15 mouse cellular contexts compared by ENCODE assay signal in genomic region chr4:142639340-142639733, GRCm38 (mm10).
A peak's percentile ranks its signal among the peaks of the same experiment; 100 is the strongest.
DNase-seq lines count a peak whose midpoint lies in the region; ATAC-seq and TF ChIP-seq lines count a peak whose summit lies in the region.
"Had no signal": no experiment of that assay in that cellular context is flagged by ENCODE, and none has a peak within 500 bp of the region (broad histone marks: within the 10 kb centered on the region; RNA-seq: fewer than 3 reads in every experiment).

No protein-coding gene starts in this region.

- peak overlapping the region; percentile 69 for H3K27ac ChIP-seq in forebrain, embryonic 15.5 days (replicated peaks)
- peak overlapping the region; percentile 72 for H3K27ac ChIP-seq in midbrain, embryonic 13.5 days
- peak overlapping the region; percentile 35; the same call in 1 of the 2 replicates for H3K27ac ChIP-seq in stomach, postnatal 0 days (replicated peaks)
- H3K27ac ChIP-seq: embryonic facial prominence, embryonic 13.5 days; lung, embryonic 15.5 days had no signal

- TF ChIP-seq EP300 in stomach, postnatal 0 days (optimal IDR thresholded peaks at IDR 0.05): no peak

- H3K4me2 ChIP-seq in forebrain, embryonic 15.5 days (replicated peaks): peak overlapping the region; percentile 15
- peak overlapping the region; percentile 28 for H3K4me2 ChIP-seq in midbrain, embryonic 13.5 days (replicated peaks)
- no peak overlapping the region for H3K4me2 ChIP-seq in stomach, postnatal 0 days (replicated peaks; ENCODE audit: low read depth)
- H3K4me2 ChIP-seq: embryonic facial prominence, embryonic 13.5 days; lung, embryonic 15.5 days had no signal

- H3K9me3 ChIP-seq in forebrain, embryonic 15.5 days: no peaks in the 10 kb centered on the region
- no peaks in the 10 kb centered on the region for H3K9me3 ChIP-seq in midbrain, embryonic 13.5 days
- no peaks in the 10 kb centered on the region for H3K9me3 ChIP-seq in stomach, postnatal 0 days (ENCODE audit: control insufficient read depth, low read length)
- H3K9me3 ChIP-seq: embryonic facial prominence, embryonic 13.5 days; lung, embryonic 15.5 days had no signal

- WGBS in forebrain, embryonic 15.5 days: 29% methylated on average over 9 of the region's 9 CpGs
- 58% methylated on average over 9 of the region's 9 CpGs for WGBS in midbrain, embryonic 13.5 days
- WGBS in stomach, postnatal 0 days: 68% methylated on average over 9 of the region's 9 CpGs

- DNase-seq in right cerebral cortex, adult 18-20 months: peak; percentile 21
- DNase-seq in right cerebral cortex, postnatal 36 days (ENCODE audit: low spot score in 2 of 2): no peak
- no peak for DNase-seq in stomach, postnatal 0 days (ENCODE audit: low spot score)
- no peak for DNase-seq in thymus, postnatal 36 days
- DNase-seq in testis, postnatal 14 days (ENCODE audit: low spot score): no peak
- DNase-seq in layer of hippocampus, postnatal 36 days: no peak
- DNase-seq: adrenal gland, postnatal 36 days; gastrocnemius, postnatal 36 days; kidney, adult 9 months; liver; right cerebral cortex, postnatal 4 days had no signal

- H3K9ac ChIP-seq in forebrain, embryonic 15.5 days (replicated peaks): no peak overlapping the region
- H3K9ac ChIP-seq in midbrain, embryonic 13.5 days (replicated peaks): peak overlapping the region; percentile 34; the same call in 1 of the 2 replicates
- no peak overlapping the region for H3K9ac ChIP-seq in stomach, postnatal 0 days (ENCODE audit: low read length)
- H3K9ac ChIP-seq: lung, embryonic 15.5 days had no signal

- no peak overlapping the region for H3K4me3 ChIP-seq in forebrain, embryonic 15.5 days
- no peak overlapping the region for H3K4me3 ChIP-seq in midbrain, embryonic 13.5 days (replicated peaks)
- no peak overlapping the region for H3K4me3 ChIP-seq in stomach, postnatal 0 days (ENCODE audit: low read depth, low read length)
- H3K4me3 ChIP-seq: embryonic facial prominence, embryonic 13.5 days; lung, embryonic 15.5 days had no signal

- peak; percentile 37; the same call in 1 of the 2 replicates for ATAC-seq in forebrain, embryonic 15.5 days (replicated peaks)
- ATAC-seq in midbrain, embryonic 13.5 days: peak; percentile 37
- no peak for ATAC-seq in stomach, postnatal 0 days (ENCODE audit: low FRiP score, low TSS enrichment)

- H3K27me3 ChIP-seq in forebrain, embryonic 15.5 days: no peaks in the 10 kb centered on the region
- H3K27me3 ChIP-seq in midbrain, embryonic 13.5 days: no peaks in the 10 kb centered on the region
- no peaks in the 10 kb centered on the region for H3K27me3 ChIP-seq in stomach, postnatal 0 days (ENCODE audit: control insufficient read depth, insufficient read depth, low read length)
- H3K27me3 ChIP-seq: embryonic facial prominence, embryonic 13.5 days; lung, embryonic 15.5 days had no signal

- H3K4me1 ChIP-seq in forebrain, embryonic 15.5 days: peaks cover 10% of the 10 kb centered on the region
- H3K4me1 ChIP-seq in midbrain, embryonic 13.5 days (replicated peaks): peaks cover 18% of the 10 kb centered on the region
- H3K4me1 ChIP-seq in stomach, postnatal 0 days (replicated peaks; ENCODE audit: control insufficient read depth, insufficient read depth): no peaks in the 10 kb centered on the region

- no peaks in the 10 kb centered on the region for H3K36me3 ChIP-seq in forebrain, embryonic 15.5 days
- no peaks in the 10 kb centered on the region for H3K36me3 ChIP-seq in midbrain, embryonic 13.5 days
- no peaks in the 10 kb centered on the region for H3K36me3 ChIP-seq in stomach, postnatal 0 days (ENCODE audit: control insufficient read depth, insufficient read depth, low read length)
- H3K36me3 ChIP-seq: embryonic facial prominence, embryonic 13.5 days; lung, embryonic 15.5 days had no signal

- no peak for TF ChIP-seq CTCF in stomach, postnatal 0 days (IDR thresholded peaks at IDR 0.05; ENCODE audit: low read depth)
